Mouse (Mus musculus): ENCODE results near the gene Tctex1d4.

Gene Tctex1d4

DNA sequence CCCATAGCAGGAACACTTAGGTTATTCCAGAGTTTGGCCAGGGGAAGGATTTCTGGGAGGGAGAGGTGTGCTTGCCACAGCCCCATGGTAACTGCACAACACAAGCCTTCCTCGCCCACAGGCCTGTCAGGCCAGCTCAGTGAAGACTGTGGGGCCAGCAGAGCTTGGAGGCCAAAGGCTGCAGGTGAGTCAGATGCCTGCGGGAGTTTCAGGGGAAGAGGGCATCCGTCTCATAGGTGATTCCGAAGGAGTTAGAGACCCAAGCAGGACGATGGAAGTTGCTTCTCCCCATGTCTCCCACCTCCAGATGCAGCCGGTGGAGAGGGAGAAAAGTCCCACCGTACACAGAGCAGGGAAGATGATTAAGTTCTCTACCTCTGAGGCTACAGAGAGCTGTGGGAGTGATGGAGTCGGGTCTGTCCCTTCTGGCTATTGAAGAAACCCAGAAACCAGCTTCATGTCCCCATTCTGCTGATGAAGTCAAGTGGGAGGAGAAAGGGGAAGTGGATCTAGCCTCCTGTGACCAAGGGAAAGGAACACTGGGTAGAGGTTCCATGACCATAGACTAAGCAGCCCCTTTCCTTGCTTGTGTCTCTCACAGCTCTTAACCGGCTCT is at the start of gene Tctex1d4:
Tctex1d4 (plus strand) TSS at position 120 of the 616 bp plus-strand sequence.
- peak; percentile 36 to 44 for DNase-seq

DNA sequence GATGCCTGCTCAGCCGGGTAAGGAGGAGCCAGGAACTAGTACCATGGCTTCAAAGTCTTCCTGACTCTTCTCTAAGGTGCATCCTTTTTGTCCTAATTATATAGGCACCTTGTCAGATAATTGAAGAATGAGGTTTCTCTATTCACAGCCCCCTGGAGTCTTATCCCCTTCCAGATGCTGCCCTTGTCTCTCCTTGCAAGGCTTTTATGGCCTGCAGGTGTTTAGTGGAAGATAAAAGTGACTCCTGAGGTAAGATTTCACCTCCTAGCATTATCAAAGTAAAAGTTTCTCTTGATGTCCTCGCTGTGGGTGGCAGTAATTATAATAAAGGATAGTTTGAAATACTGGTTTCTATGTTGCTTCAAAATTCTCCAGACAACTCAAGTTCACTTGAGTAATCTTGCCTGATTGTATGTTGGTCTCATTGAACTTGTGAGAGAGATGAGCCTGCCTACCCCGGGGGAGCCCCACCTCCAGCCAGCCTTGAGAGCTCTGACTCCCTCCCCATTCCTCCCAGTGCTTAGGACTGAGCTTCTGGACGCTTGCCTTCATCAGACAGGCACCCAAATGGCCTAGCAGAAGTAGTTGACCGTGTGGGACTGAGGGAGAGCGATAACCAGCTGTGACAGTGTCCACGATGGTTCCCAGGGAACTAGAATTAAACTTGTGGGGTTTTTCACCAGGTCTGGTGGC is 38.5 kb upstream of the Tctex1d4 start:
- no peak for DNase-seq

DNA sequence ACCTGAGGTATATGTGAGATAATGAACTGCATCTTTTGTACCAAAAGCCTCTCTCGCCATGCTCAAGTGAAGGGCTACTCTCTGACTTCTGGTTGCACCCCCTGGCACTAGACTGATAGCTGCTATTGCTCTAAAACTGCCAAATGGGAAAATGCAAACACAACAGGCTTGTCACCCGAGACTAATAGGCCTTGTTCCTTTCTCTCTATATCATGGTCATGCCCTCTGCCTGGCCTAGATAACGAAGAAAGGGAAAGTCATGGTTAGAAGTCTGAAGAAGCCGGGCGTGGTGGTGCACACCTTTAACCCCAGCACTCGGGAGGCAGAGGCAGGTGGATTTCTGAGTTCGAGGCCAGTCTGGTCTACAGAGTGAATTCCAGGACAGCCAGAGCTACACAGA is 36.0 kb upstream of the Tctex1d4 start:
- DNase-seq = no peak

DNA sequence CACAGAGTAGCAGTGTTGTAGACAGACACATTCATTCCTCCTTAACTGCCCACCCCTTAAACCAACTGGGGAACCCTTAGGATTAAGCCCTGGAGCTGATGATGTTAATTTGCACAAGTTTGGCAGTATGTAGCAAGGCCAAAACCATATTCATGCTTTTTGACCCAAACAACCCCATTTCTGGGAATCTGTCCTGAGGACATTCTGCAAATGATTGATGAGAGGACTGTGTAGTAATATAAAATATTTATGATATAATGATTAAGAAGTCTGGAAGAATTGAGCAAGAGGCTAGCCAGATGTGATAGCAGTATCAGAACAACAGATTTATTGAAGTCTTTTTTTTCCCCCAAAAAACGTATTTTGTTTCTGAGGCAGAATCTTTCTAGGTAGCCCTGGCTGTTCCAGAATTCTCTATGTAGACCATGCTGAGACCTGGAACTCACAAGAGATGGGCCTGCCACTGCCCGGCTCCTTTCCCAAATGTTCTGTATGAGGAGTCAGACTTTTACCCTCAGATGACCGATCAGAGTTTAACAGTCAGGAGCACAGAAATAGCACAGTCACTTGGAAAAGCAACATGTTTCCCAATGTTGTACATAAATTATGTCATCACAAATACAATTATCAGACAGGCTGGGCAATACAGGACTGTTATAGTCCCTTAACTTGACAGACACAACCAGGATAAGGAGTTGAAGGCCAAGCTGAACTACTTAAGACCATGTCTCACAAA is 31.8 kb upstream of the Tctex1d4 start:
- no peak for DNase-seq

DNA sequence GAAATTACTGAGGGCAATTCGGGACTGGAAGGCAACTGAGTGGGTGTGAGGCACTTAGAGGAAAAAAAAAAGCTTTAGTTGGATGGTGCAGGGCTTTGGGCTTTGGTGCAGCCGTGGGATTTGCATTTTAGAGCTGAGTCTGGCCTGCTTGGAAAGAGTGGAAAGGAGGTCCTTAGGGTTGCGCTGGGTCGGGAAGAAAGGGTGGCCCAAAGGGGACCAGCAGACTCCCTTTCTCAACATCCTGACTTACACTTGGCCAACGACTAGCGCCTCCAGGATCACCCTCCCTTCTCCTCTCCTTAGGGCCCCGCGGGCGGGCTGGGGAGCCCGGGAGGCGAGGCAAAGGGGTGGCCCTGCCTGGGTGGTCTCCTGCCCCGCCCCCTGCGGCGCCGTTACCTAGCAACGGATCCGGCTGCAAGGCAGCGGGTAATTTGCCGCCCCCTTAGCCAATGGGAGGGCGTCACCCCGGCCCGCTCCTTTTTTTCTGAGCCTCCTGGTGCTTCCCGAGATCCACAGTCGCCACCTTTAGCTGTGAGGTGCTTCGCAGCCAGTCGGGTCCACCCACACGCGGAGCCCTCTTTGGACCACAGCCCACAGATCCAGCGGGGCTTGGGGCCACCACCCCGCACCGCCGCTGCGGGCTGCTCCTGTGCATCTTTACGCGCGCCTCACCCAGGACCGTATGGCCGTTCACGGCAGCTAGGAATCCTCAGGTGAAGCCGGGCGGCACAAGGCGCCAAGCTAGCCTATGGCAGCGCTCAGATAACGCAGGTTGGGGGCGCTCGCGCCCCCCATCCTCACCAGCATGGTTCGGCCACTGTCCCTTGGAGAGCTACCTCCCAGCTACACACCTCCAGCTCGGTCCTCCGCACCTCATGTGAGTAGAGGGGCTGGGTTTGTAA is 30.8 kb upstream of the Tctex1d4 start, which contains the start of gene Ptch2:
Ptch2 (plus strand) TSS at position 525 of the 902 bp plus-strand sequence.
- peak; percentile 48 to 55 for DNase-seq

DNA sequence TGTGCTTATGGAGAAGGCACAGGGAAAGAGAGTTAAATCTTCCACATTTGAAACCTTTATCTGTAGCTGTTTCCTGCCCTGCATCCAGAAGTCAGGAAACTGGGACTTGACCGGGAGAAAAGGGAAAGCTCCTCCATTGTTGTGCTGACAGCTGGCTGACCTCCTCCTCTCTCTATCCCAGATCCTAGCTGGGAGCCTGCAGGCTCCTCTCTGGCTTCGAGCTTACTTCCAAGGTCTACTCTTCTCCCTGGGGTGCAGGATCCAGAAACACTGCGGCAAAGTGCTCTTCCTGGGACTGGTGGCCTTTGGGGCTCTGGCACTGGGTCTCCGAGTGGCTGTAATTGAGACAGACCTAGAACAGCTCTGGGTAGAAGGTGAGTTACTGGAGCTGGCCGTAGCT is 29.9 kb upstream of the Tctex1d4 start:
- no peak for DNase-seq

DNA sequence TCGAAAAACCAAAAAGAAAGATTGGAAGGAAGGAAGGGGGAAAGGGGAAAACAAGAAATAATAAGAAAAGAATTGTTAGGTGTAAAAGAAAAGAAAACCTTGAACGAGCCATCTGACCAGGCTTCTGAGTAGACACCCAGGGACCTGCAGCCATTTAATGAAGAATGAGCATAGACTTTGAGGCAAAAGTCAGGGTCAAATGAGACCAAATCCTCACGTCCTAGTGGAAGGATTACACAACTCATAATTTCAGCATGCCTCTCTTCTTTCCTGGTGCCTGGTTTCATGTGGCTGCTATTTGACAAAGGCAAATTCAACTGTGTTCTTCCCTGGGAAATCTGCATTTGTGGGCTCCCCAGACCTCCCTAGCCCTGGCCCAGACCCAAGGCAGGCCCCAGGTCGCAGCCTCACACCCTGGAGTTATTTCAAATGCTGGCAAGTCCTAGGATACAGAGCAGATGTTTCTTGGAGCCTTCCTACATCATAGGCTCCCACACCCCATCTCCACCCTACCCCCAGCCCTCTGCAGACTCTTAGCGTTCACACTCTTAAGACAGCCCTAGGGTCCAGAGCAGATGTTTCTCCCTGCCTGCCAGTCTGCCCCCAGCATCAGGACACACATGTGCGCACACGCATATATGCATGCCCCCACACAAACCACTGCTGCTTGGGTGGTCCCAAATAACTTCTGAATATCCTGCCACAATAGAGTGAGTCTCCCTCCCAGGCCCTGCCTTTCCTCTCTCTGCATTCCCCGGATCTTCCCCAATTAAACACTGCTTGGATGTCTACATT is 28.4 kb upstream of the Tctex1d4 start:
- no peak for DNase-seq

DNA sequence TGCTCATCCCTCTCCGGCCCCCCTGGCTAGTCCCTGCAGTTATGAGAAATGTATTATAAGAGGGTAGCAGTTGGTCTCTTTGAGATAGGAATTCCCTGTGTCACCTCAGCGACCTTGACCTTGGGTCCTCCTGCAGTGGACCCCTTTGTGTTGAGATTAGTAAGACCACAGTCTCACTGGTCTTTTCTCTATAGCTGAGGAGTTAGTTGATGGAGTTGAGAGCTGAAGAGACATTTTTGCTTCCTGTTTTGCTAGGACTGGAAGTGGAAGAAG is 27.9 kb upstream of the Tctex1d4 start:
- no peak for DNase-seq

DNA sequence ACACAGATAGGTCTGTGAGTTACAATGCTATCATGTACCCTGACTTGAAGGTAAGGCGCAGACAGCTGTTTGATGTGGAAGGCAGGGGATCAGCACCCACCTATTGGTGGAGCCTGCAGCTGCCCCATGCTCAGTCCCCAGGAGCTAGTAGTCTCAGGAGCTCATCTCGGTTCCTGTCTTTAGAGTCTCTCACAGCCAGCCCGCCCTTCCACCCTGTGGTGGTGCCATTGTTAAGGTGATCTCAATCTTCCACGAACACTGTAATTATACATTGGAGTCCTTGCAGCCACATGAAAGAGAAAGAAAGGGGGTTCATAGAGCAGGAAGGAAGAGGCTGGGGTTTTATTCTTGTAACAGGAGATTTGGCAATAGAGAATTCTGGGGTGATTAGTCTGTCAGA is 26.6 kb upstream of the Tctex1d4 start:
- DNase-seq = no peak

DNA sequence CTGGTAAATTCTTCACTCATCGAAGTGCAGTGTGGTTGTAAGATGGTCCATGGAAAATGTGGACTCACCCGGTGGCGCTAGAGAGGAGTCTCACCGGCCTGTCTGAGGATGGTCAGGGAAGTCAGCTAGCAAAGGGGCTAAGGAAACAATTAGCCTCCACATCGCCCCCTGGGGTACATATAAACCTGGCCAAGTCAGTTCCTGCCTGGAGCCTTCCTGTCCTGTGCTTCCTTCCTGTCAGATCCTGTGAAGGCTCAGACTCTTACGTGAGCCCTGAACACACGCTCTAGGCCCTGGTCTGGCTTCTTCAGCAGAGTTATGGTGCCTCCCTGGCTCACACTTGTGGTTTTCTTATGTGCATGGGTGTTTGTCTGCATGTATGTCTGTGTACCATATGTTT is 25.4 kb upstream of the Tctex1d4 start:
- no peak for DNase-seq

DNA sequence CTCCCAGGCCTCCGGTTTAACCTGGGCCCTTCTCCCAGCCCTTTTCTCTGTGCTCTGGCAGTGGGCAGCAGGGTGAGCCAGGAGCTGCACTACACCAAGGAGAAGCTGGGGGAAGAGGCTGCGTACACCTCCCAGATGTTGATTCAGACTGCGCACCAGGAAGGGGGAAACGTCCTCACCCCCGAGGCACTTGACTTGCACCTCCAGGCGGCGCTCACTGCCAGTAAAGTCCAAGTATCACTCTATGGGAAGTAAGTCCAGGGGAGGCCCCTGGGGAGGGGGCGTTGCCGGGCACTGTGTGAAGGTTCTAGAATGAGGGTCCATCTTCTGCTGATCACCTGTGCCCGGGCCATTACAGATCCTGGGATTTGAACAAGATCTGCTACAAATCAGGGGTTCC is 21.9 kb upstream of the Tctex1d4 start:
- no peak for DNase-seq

DNA sequence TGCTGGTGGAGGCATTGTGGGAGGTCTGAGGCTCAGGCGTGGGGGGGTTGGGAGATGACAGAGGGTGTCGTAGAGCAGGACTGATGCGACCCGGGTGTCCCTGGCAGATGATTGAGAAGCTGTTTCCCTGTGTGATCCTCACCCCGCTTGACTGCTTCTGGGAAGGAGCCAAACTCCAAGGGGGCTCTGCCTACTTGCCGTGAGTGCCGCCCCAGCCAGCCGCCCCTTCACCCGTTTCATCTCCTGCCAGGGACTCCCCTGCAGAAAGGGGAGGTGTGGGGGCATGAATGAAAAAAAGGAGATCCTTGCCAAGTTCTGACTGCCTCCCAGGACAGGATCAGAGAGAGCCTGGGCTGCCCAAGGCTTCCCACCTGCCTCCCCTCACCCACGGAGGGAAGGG is 21.5 kb upstream of the Tctex1d4 start:
- no peak for DNase-seq

DNA sequence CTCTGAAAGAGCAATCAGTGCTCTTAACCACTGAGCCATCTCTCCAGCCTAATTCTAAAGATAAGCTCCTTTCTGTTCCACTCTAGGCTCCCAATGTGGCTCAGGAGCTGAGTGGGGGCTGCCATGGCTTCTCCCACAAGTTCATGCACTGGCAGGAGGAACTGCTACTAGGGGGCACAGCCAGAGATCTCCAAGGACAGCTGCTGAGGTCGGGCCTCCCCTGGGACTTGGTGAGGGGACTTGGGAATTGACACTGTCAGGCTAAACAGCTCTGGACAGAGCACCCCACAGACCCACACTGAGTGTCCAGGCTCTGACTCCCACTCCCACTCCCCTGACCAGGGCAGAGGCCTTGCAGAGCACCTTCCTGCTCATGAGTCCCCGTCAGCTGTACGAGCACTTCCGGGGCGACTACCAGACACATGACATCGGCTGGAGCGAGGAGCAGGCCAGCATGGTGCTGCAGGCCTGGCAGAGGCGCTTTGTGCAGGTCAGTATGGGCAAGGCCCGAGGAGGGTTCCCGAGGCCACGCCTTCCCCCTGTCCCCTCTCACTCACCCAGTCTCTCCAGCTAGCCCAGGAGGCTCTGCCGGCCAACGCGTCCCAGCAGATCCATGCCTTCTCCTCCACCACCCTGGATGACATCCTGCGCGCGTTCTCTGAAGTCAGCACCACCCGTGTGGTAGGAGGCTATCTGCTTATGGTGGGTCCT is 18.6 kb upstream of the Tctex1d4 start:
- DNase-seq = no peak

DNA sequence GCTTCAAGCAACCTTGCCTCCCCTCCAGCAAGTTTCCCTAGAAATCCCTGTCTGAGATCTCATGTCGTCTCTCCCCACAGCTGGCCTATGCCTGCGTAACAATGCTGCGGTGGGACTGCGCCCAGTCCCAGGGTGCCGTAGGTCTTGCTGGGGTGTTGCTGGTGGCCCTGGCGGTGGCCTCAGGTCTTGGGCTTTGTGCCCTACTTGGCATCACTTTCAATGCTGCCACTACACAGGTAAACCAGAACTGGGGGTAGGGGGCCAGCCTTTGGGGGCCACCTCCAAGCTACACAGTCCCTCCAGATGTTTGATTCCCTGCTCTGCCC is 18.1 kb upstream of the Tctex1d4 start:
- no peak for DNase-seq

DNA sequence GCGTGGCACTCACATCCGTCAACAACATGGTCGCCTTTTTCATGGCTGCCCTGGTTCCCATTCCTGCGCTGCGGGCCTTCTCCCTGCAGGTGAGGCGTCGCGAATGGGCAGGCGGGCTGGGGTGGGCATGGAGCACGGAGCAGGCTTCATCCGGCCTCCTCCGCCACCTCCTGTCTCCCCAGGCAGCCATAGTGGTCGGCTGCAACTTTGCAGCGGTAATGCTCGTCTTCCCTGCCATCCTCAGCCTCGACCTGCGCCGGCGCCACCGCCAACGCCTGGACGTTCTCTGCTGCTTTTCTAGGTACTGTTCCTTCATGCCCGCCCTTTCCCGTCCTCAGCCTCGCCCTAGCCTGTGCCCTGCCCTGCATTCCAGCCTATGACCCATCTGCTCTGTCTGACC is 17.3 kb upstream of the Tctex1d4 start:
- no peak for DNase-seq

DNA sequence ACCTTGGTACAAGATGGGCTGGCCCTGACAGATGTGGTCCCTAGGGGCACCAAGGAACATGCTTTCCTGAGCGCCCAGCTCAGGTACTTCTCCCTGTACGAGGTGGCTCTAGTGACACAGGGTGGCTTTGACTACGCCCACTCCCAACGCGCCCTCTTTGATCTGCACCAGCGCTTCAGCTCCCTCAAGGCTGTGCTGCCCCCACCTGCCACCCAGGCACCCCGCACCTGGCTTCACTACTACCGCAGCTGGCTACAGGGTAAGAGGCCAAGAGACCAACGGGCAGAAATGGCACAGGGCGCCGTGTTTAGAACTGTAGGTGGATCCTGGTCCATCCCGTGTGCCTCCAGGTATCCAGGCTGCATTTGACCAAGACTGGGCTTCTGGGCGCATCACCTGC is 16.3 kb upstream of the Tctex1d4 start:
- no peak for DNase-seq

DNA sequence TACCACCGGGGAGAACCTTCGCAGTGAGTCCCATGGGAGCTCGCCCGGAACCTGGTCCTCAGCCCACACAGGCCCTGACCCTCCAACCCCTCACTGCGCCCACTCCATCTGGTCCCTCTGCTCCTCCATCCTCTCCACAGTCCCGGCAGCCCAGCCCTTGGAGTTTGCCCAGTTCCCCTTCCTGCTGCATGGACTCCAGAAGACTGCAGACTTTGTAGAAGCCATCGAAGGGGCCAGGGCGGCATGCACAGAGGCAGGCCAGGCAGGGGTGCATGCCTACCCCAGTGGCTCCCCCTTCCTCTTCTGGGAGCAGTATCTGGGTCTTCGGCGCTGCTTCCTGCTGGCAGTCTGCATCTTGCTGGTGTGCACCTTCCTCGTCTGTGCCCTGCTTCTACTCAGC is 15.6 kb upstream of the Tctex1d4 start:
- no peak for DNase-seq

DNA sequence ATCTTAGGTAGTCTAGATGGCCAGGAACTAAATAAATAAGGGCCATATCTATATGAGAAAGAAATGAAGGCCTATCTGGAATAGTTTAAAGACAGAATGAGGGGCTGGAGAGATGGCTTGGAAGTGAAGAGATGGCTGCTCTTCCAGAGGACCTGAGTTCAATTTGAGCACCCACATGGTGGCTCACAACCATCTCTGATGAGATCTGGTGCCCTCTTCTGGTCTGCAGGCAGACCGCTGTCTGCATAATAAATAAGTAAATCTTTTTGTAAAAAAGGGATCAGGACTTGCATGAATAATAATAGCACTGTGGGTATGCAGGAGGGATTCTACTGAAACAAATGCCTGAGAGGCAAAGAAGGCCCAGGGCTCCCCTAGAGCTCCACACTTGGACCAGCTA is 13.4 kb upstream of the Tctex1d4 start:
- no peak for DNase-seq

DNA sequence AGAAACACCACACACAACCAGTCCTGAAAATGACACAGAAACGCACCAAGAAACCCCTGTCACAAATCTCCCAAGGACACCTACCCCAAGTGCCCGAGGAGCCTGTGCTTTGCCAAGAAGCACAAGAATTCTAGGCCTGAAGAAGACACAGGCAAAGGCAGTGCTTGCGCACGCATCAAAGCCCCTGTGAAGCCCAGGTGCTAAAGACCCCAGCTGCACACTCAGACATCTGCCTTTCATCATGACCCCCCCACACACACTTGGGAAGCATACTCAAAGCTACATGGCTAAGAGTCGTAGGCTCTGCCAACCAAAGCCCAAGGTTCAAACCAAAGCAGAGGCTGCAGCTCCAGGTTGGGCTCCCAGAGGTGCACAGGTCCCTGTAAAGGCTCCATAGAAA is 11.0 kb upstream of the Tctex1d4 start:
- DNase-seq = no peak

DNA sequence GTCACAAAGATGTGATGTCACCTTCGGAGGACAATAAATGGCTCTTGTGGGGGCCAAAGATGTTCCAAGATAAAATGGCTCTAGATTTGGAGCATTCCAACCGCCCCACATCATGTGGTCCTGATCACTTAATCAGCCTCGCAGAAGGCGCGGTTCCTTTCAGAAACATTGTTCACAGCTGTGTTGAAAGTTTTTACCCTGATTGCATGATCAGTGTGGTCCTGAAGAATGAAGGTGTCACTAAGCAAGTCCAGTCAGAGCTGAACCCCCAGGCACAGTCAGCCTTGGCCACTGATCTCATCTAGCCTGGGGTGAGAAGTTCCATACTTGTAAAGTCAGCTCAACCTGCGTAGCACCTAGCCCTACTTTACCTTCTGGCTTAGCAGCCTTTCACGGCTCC is 8.7 kb upstream of the Tctex1d4 start:
- no peak for DNase-seq

DNA sequence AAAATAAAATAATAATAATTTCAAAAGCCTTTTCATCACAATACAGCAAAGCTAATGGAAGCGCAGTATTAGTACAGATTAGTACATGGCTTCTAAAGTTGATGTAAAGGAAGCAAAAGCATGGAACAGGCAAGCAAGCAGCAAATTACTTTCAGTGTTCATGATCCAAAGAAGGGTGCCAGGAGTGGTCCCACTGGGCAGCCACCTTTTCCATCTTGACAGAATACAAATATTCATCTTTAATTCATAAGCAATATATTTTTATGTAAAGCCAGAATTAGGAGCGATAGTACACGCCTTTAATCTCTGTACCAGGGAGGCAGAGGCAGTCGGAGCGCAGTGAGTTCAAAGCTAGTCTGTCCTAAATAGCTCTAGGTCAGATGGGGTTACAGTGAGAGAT is 7.0 kb upstream of the Tctex1d4 start:
- no peak for DNase-seq

DNA sequence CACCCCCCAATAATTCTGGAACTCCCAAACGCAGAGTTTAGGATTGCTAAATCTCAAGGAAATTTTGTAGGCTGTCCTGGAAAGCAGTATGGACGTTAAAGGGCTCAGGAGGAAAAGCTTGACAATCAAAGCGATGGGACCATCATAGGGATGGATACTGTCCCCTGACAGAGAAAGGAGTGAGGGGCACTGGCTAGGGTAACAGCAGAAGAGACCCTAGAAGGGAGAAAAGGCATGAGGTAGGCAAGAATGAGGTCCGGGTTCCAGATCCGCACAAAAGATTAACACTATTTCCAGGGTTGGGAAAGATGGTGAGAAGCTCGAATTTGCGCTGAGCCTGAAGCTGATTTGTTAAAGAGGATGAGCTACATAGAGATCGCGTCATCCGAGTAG is 6.5 kb upstream of the Tctex1d4 start:
- DNase-seq = no peak
